Mouse (Mus musculus) cerebellum, adult 2 months (tissue): ENCODE results near the gene Clasp1.

Source experiments
- CTCF ChIP-seq: fragments of 200-500 bp; IDR thresholded peaks from 2 replicates; pipeline ENCODE4 v1.5.1; 2011; ENCODE audit warnings: low read depth, mild to moderate bottlenecking, control low read depth, low read length, moderate library complexity, borderline replicate concordance; ENCODE audit not compliant: insufficient read depth
- POLR2A ChIP-seq: fragments of 200-500 bp; IDR thresholded peaks from 2 replicates; pipeline ENCODE4 v1.6.1; 2011; ENCODE audit warnings: low read length, control low read depth, borderline replicate concordance; ENCODE audit not compliant: insufficient read depth

DNA sequence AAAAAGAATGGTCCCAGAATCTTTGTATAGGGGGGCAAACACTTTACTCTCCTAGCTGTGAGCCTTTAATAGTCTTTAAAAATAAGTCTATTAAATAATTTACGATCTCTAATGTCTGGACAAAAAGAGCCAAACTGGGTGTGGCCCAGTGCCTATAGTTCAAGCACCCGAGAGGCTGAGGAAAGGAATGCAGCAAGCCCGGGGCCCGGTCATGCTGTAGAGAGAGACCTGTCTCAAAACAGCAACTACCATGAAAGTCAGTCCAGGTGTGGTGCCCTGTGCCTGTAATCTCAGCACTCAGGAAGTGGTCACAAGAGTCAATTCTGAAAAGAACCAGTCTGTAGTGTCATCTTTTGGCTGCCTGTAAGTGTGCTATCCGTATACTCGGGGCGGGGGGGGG is 127.4 kb downstream of the Clasp1 start:
- TF ChIP-seq POLR2A (no peak), CTCF (no peak)
